Mouse (Mus musculus): ENCODE measurements around the gene Babam2.

GRCm38 (mm10) chr5:31827304-31827703, 129.8 kb downstream of the Babam2 start:
- no peak for TF ChIP-seq CTCF (IDR thresholded peaks at IDR 0.05; ENCODE audit: low read depth, low read length)
- TF ChIP-seq TAL1 (conservative IDR thresholded peaks at IDR 0.05; ENCODE audit: low read depth, low read length), result no peak
- TF ChIP-seq GATA1 (IDR thresholded peaks at IDR 0.05; ENCODE audit: borderline replicate concordance, low read length), result no peak
- no peak for TF ChIP-seq GATA2 (IDR thresholded peaks at IDR 0.05; ENCODE audit: borderline replicate concordance, low read depth, low read length)
- TF ChIP-seq POLR2AphosphoS5 (IDR thresholded peaks at IDR 0.05; ENCODE audit: insufficient replicate concordance, low read depth, low read length), result no peak
